ENCODE assay signal across 16 mouse cellular contexts in the genomic region with DNA sequence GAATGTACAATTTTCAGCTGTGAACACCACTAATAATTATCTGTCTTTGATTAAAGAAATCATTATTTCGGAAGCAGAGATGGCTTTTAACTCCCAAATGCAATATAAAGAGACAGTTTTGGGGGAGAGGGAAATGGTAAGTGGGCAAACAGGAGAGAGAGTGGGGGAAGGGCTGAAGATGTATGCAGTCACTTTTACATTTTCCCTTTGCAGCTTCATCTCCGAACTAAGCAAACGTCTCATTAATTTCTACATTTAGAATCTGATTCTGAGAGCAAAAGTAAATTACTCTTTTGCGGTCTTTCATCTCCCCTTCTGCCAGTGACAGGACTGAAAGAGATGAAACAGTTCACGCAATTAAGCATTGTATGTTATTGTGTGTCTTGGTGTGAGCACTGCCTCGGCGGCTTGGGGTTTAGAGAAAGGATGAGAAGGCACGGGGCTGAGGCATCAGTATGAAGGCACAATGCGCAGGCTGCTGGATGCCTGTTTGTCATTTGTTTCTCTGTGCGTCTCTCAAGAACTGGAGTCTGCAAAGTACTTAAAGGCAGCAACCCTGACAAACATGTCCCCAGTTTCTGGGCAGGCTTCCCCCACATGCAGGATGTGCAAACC.
DNase-seq lines count a peak whose midpoint lies in the region; ATAC-seq lines count a peak whose summit lies in the region.
"Had no signal": no experiment of that assay in that cellular context is flagged by ENCODE, and none has a peak within 500 bp of the region (broad histone marks: within the 10 kb centered on the region; RNA-seq: fewer than 3 reads in every experiment).

No protein-coding gene starts in this region.

- no peak overlapping the region for H3K9ac ChIP-seq in midbrain, embryonic 12.5 days (replicated peaks)
- H3K9ac ChIP-seq in neural tube, embryonic 15.5 days (replicated peaks) = no peak overlapping the region
- H3K9ac ChIP-seq: limb, embryonic 12.5 days; liver, embryonic 13.5 days; lung, embryonic 15.5 days; stomach, embryonic 15.5 days had no signal

- H3K36me3 ChIP-seq in midbrain, embryonic 12.5 days = no peaks in the 10 kb centered on the region
- H3K36me3 ChIP-seq in neural tube, embryonic 15.5 days = no peaks in the 10 kb centered on the region
- H3K36me3 ChIP-seq: limb, embryonic 12.5 days; liver, embryonic 13.5 days; lung, embryonic 15.5 days; stomach, embryonic 15.5 days had no signal

- peaks cover 16% of the 10 kb centered on the region for H3K4me1 ChIP-seq in midbrain, embryonic 12.5 days
- H3K4me1 ChIP-seq in neural tube, embryonic 15.5 days = peaks cover 14% of the 10 kb centered on the region
- H3K4me1 ChIP-seq: limb, embryonic 12.5 days; liver, embryonic 13.5 days; lung, embryonic 15.5 days; stomach, embryonic 15.5 days had no signal

- WGBS in midbrain, embryonic 12.5 days = 50% methylated on average over 10 of the region's 10 CpGs
- 28% methylated on average over 10 of the region's 10 CpGs for WGBS in neural tube, embryonic 15.5 days

- peak overlapping the region; percentile 30 for H3K4me2 ChIP-seq in midbrain, embryonic 12.5 days (replicated peaks)
- H3K4me2 ChIP-seq in neural tube, embryonic 15.5 days = peak overlapping the region; percentile 43
- H3K4me2 ChIP-seq: limb, embryonic 12.5 days; liver, embryonic 13.5 days; lung, embryonic 15.5 days; stomach, embryonic 15.5 days had no signal

- no peaks in the 10 kb centered on the region for H3K27me3 ChIP-seq in midbrain, embryonic 12.5 days
- H3K27me3 ChIP-seq in neural tube, embryonic 15.5 days (replicated peaks) = no peaks in the 10 kb centered on the region
- H3K27me3 ChIP-seq: limb, embryonic 12.5 days; liver, embryonic 13.5 days; lung, embryonic 15.5 days; stomach, embryonic 15.5 days had no signal

- no peak overlapping the region for H3K4me3 ChIP-seq in midbrain, embryonic 12.5 days
- H3K4me3 ChIP-seq in neural tube, embryonic 15.5 days (replicated peaks) = no peak overlapping the region
- H3K4me3 ChIP-seq: limb, embryonic 12.5 days; liver, embryonic 13.5 days; lung, embryonic 15.5 days; stomach, embryonic 15.5 days had no signal

- peak; percentile 66 for ATAC-seq in frontal cortex, adult (ENCODE audit: low TSS enrichment)
- peak; percentile 52; the same call in 1 of the 2 replicates for ATAC-seq in midbrain, embryonic 12.5 days (ENCODE audit: low FRiP score, low read depth)
- peak; percentile 66 for ATAC-seq in neural tube, embryonic 15.5 days (ENCODE audit: low FRiP score)

- no peak for DNase-seq in frontal cortex, postnatal 36 days (ENCODE audit: low spot score in 2 of 2)
- peak; percentile 1 to 8 for DNase-seq in thymus, postnatal 36 days
- DNase-seq in thymus, postnatal 10 days (ENCODE audit: low spot score in 2 of 2) = no peak
- no peak for DNase-seq in left cerebral cortex, adult 18-20 months (ENCODE audit: low spot score in 2 of 2)
- no peak for DNase-seq in natural killer cell, adult 2 months (ENCODE audit: low spot score in 2 of 2)
- DNase-seq: adrenal gland, postnatal 14 days; cerebellum, adult 18-20 months; cerebellum, postnatal 36 days; gastrocnemius, postnatal 36 days; liver, embryonic 13.5 days had no signal

- H3K27ac ChIP-seq in midbrain, embryonic 12.5 days (replicated peaks) = no peak overlapping the region
- 0 out of 2 replicates have a peak overlapping the region, but pooled peaks have one; percentile 10 for H3K27ac ChIP-seq in neural tube, embryonic 15.5 days (replicated peaks)
- H3K27ac ChIP-seq: limb, embryonic 12.5 days; liver, embryonic 13.5 days; lung, embryonic 15.5 days; stomach, embryonic 15.5 days had no signal

- no peaks in the 10 kb centered on the region for H3K9me3 ChIP-seq in midbrain, embryonic 12.5 days
- H3K9me3 ChIP-seq in neural tube, embryonic 15.5 days (replicated peaks) = no peaks in the 10 kb centered on the region
- H3K9me3 ChIP-seq: limb, embryonic 12.5 days; lung, embryonic 15.5 days; stomach, embryonic 15.5 days had no signal

Comparison
In these comparisons a context has a peak if more than half of its experiments do, and no peak if none do; other contexts are left out.
1. DNase-seq: peak in thymus, postnatal 36 days (2 of 2); none in frontal cortex, postnatal 36 days (0 of 2), thymus, postnatal 10 days (0 of 2), left cerebral cortex, adult 18-20 months (0 of 2) and natural killer cell, adult 2 months (0 of 2).
2. Peak in every context shown above with its lines, with median percentiles within 50 percentile points of each other: ATAC-seq.